Mouse (Mus musculus) kidney, adult 2 months (tissue): Measurements from ENCODE around the gene Rps2.

ENCODE experiments used
- CTCF ChIP-seq: fragments of 200-500 bp; conservative IDR thresholded peaks from 2 replicates; pipeline ENCODE4 v1.5.1; 2011; ENCODE audit warnings: low read depth, mild to moderate bottlenecking, control low read depth, low read length, moderate library complexity, mixed read lengths; ENCODE audit not compliant: insufficient read depth, insufficient read length
- POLR2A ChIP-seq: fragments of 200-500 bp; IDR thresholded peaks from one replicate; pipeline ENCODE4 v1.6.1; 2011; ENCODE audit warnings: low read depth, low read length, control low read depth

DNA sequence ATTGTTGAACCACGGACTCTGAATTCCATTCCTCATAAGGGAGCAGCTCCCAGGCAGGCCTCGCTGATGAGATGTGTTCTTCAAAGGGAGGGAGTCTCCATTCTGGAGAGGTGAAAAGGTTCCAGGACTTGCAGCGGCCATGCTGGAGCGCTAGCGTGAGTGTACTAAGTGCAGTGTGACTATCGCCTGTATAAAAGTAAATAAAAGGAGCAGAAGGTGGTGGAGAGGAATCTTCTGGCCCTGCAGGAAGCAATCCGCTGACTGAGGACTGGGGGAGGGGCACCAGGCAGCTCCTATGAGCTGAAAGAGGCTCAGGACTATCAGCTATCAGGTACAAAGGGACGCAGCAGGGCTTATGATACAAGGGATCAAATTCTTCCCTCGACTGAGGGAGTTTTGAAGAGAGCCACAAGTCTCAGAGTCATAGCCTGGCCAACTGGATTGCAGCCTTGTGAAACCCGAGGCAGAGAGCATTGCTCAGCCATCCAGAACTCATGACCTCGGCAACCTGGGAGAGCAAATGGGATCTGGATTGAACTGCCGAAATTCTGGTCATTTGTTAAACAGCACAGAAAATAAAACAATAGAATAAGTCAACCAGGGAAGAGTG lies 48.5 kb downstream of the Rps2 start:
- TF ChIP-seq CTCF, result no peak
- no peak for TF ChIP-seq POLR2A
